Mouse (Mus musculus): Measurements from ENCODE around the gene Ccr7.

DNA sequence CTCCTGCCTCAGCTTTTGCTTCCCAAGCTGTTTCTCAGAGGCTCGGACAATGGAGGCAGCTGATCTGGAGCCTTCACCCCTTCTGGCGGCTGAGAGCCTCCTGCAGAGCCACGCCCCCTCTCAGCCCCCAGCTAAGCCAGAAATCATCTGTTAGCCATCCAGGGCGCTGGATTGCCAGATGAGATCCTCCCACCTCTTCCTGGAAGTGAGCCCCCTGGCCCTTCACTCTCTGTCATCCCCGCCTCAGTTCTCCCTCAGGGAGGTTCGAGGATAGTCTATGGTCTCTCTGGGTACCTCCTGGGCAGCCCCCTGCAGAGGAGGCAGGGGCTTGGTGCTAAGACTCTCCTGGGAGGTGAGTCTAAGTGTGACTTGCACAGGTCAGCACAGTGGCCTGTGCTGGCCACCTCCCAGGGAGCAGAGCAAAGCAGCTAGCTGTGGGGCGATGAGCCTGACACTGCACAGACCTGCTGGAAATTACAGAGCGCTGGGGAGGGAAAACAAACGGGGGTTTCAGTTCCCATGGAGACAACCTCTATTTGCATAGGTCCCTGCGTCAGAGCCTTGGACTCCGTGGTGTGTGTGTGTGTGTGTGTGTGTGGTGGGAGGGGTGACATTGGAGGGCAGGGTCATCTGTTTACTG lies 22.7 kb downstream of the Ccr7 start:
- TF ChIP-seq ZC3H11A (IDR thresholded peaks at IDR 0.05; ENCODE audit: low read depth, low read length) (no peak), CTCF (conservative IDR thresholded peaks at IDR 0.05 in 1 of 2, IDR thresholded peaks at IDR 0.05 in 1 of 2; ENCODE audit: low read depth in 2 of 2, low read length in 2 of 2) (0 out of 4 replicates have a peak, but pooled peaks of 1 of the 2 experiments have one; percentile 4), ETS1 (conservative IDR thresholded peaks at IDR 0.05; ENCODE audit: low read depth, low read length) (peak; percentile 94), RAD21 (IDR thresholded peaks at IDR 0.05; ENCODE audit: low read depth, low read length) (no peak), POLR2A (IDR thresholded peaks at IDR 0.05; ENCODE audit: low read depth, low read length) (peak; percentile 41; the same call in 1 of the 2 replicates), NELFE (IDR thresholded peaks at IDR 0.05; ENCODE audit: low read depth, low read length) (peak; percentile 32; the same call in 1 of the 2 replicates), POLR2AphosphoS2 (IDR thresholded peaks at IDR 0.05; ENCODE audit: low read depth, low read length) (no peak), ZNF384 (IDR thresholded peaks at IDR 0.05; ENCODE audit: low read depth, low read length) (0 out of 2 replicates have a peak, but pooled peaks have one; percentile 50), MAFK (IDR thresholded peaks at IDR 0.05; ENCODE audit: insufficient replicate concordance, low read length) (peak; percentile 64; the same call in 1 of the 2 replicates)
